Mouse (Mus musculus) WW6 (cell line): ENCODE data around the gene Sertad2.
A peak's percentile ranks its signal among the peaks of the same experiment; 100 is the strongest.

Experiments
- DNase-seq: peaks from one replicate; pipeline ENCODE4 v3.0.0-alpha.2; 2013; ENCODE audit warnings: low read depth, low spot score

Gene Sertad2

DNA sequence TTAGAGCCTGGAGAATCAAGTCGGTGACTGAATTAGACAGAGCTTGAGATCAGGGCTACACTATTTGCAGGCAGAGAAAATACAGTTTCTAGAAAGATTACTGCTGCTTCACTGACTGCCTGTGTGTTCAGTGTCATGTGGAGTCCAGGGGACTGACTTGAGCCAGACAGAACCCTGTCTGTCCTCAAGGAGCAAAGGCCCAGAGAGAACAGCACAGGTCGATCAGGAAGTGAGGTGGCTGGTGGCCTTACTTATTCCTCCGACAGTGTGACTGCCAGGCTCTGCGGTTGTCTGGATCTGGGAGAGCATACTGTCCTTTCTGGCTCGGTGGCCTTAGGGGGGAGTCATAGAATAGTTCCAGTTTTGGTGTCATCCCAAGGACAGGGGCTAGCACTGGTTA, 137.7 kb downstream of the Sertad2 start:
- DNase-seq: no peak

DNA sequence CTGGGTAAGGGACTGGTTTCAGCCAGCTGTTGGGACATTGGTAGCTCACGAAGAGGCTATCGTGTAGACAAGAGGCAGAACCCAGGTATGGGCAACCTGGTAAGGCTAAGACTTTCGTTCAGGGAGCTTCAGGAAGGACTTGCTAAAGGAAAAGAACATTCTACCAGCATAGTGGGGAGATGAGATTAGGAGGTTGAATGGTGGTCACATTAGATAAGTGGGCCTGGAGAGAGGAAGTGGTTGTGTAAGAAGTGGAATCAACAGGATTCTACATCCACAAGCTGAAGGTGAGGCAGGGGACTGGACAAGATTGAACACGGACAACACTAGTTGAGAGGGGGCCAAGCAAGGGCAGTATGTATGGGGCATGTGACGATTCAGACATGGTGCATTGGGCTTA, 138.6 kb downstream of the Sertad2 start:
- DNase-seq: no peak

DNA sequence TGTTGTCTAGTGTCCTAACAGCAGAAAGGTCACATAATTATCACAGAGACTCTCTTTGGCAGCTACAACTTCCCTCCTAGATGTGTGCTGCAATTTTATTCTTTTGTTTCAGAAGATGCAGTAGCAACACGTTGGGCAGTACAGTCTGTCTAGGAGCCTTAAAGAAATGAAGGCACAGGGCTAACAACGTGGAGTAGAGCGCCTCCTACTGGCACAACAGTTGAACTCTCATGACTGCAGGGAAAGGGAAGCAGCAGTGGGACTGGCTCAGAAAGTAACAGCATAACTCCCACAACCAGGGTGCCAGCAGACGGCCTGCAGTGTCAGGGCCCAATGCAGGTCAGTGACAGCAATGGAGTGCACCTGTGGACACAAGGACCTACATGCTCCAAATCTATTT, 147.9 kb downstream of the Sertad2 start:
- DNase-seq: peak; percentile 39
